Mouse (Mus musculus) urinary bladder, postnatal 0 days (tissue): ENCODE measurements around the gene Olfr517. TPM values are rescaled to one million over a fixed set of nuclear protein-coding genes. Genes with fewer than 3 reads are reported as not detected.

Experiments used
- polyA plus RNA-seq: library from polyadenylated mRNA; unstranded; fragments of >200 nt; fragmentation: Nextera tagmentation; extraction: Ambion mirVana; gene quantifications from 2 replicates; pipeline ENCODE4 v1.2.1, GENCODE M21; 2015

The Olfr517 gene
- polyA plus RNA-seq, result not detected in 2 replicates

DNA sequence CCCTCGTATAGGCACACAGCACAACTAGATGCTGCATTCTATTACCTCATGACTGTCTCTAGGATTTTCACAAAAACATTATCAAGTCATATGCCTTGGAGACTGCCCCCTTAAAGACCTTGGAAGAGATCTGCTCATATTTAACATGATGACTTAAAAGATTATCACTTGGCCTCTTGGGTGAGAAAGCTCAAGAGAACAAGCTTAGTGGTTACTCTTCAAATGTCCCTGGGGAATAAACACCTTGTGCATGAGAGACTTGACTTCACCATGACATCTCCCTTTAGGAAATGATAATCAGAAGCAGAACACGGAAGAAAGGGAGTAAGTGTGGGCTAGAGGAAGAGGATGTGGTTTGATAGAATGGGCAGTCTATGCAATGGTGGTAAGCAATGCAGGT, at the start of gene Olfr517:
Olfr517 (minus strand) TSS at position 101 of the 400 bp plus-strand sequence.

DNA sequence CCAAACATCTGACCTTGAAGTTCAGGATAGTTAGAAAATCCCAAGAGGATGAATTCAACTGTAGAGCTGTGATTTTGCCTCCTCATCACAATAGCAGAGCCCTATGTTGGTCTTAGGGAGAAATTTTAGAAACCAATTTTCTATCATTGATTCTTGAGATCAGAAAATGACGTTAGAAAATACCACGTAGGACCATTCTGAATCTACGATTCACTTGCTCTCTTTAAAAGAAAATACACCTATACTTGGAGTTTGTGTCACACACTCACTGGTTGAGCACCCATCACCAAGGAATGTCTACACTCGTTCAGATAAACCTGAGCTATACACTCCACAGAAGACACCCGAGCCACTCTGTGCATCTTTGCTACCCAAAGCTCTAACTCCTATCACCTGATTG, 22.1 kb upstream of the Olfr517 start, which contains the start of gene Olfr519:
Olfr519 (minus strand) TSS at position 101 of the 400 bp plus-strand sequence.

DNA sequence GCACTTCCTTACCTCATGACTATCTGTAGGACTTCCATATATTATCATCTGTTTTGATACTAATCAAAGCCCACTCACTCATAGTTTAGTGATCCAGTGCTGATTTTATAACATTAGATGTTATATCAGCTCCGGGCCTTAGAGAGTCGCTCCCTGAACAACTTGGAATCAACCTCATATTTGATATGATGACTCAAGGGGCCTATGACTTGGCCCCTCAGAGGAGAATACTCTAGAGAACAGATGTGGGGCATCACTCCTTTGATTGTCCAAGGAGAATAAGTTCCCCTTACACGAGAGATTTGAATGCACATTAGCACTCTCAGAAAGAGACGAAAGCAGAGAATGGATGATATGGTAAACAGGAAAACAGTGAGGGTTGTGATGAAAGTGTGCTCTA, 12.7 kb upstream of the Olfr517 start, which contains the start of gene Olfr518:
Olfr518 (minus strand) TSS at position 101 of the 400 bp plus-strand sequence.

DNA sequence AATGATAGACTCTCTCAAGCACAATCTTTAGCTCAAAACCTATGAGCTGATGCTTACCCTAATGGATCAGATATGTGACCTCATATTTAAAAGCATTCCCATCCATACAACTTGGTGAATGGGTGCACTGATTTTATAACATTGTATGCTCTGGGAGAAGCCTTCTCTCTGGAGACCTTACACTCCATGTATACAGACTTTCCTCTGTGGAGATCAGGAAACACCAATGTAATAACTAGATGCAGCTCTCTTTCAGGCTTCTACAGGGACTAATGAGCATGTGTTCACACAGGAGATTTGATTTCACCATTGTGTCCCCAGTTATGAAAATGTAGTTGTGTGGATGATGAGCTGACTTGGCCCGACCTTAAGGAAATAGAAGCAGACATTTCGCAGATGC, 21.8 kb downstream of the Olfr517 start, which contains the start of gene Olfr516:
Olfr516 (minus strand) TSS at position 101 of the 400 bp plus-strand sequence.

DNA sequence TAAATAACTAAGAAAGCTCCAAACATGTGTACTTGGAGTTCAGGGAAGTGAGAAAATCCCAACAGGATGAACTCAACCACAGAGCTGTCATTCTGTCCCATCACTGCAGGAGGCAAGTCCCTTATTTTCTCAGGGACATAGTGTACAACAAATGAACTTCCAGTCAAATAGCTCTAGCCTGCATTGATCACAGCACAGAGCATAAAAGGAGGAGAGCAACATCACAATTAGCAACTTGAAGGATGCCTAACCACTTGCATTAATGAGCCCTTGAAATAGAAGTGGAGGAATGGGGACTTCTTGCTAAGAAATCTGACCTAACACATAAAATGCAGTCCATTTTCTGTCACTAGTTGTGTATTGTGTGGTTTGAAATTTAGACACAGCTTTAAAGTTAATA, 46.3 kb downstream of the Olfr517 start, which contains the start of gene Olfr514:
Olfr514 (minus strand) TSS at position 101 of the 400 bp plus-strand sequence.

Other genes starting within 250 kb of the Olfr517 start
- gene Olfr508, start 242.4 kb downstream of the Olfr517 start, polyA plus RNA-seq, result not detected in 2 replicates
- gene Olfr509, start 220.5 kb downstream of the Olfr517 start, polyA plus RNA-seq, result not detected in 2 replicates
- gene Olfr510, start 206.0 kb downstream of the Olfr517 start, polyA plus RNA-seq, result not detected in 2 replicates
- gene Olfr512, start 159.1 kb downstream of the Olfr517 start, polyA plus RNA-seq, result not detected in 2 replicates
- not detected in 2 replicates for gene Olfr513, start 121.4 kb downstream of the Olfr517 start, polyA plus RNA-seq
- not detected in 2 replicates for gene Olfr514, start 46.4 kb downstream of the Olfr517 start, polyA plus RNA-seq
- gene Olfr516, start 21.9 kb downstream of the Olfr517 start, polyA plus RNA-seq, result not detected in 2 replicates
- not detected in 2 replicates for gene Olfr518, start 12.6 kb upstream of the Olfr517 start, polyA plus RNA-seq
- gene Olfr519, start 22.0 kb upstream of the Olfr517 start, polyA plus RNA-seq, result not detected in 2 replicates
- 0.11 and 0.16 TPM in 2 replicates for gene Nlrp10, start 57.8 kb upstream of the Olfr517 start, polyA plus RNA-seq
- gene Eif3f, start 62.0 kb upstream of the Olfr517 start, polyA plus RNA-seq, result 65.8 and 73.9 TPM in 2 replicates
- gene Tub, start 78.0 kb upstream of the Olfr517 start, polyA plus RNA-seq, result 0.60 and 0.96 TPM in 2 replicates
- 2.0 and 2.6 TPM in 2 replicates for gene Ric3, start 211.0 kb upstream of the Olfr517 start, polyA plus RNA-seq